Mouse (Mus musculus) midbrain, embryonic 10.5 days (tissue): Measurements from ENCODE around the gene Cog7. TPM values are rescaled to one million over a fixed set of nuclear protein-coding genes. Genes with fewer than 3 reads are reported as not detected.
A peak's percentile ranks its signal among the peaks of the same experiment; 100 is the strongest.

Source experiments
- DNase-seq: peaks from one replicate; pipeline ENCODE4 v3.0.0-alpha.2; 2017; ENCODE audit warnings: low spot score
- H3K27ac ChIP-seq: fragments of 300-500 bp; sonication (generic); replicated peaks from 2 replicates; pipeline ENCODE4 v1.5.1; 2016; ENCODE audit warnings: mild to moderate bottlenecking
- H3K27me3 ChIP-seq: fragments of 300-500 bp; sonication (generic); 2 replicates; pipeline ENCODE4 v1.6.1; 2016; ENCODE audit warnings: low read depth, mild to moderate bottlenecking; ENCODE audit not compliant: poor library complexity, severe bottlenecking
- H3K36me3 ChIP-seq: fragments of 300-500 bp; sonication (generic); 2 replicates; pipeline ENCODE4 v1.6.1; 2016; ENCODE audit warnings: mild to moderate bottlenecking, moderate library complexity
- H3K4me1 ChIP-seq: fragments of 300-500 bp; sonication (generic); 2 replicates; pipeline ENCODE4 v1.6.1; 2016
- H3K4me3 ChIP-seq: fragments of 300-500 bp; sonication (generic); 2 replicates; pipeline ENCODE4 v1.5.1; 2016; ENCODE audit warnings: mild to moderate bottlenecking, moderate library complexity
- H3K9me3 ChIP-seq: fragments of 300-500 bp; sonication (generic); replicated peaks from 2 replicates; pipeline ENCODE4 v1.6.1; 2016; ENCODE audit warnings: mild to moderate bottlenecking
- WGBS: fragments of 180-500 bp; shearing (Covaris S2); methylation state at CpG from one replicate; pipeline ENCODE4 v1.1.7; 2016; 5-methylcytosine and 5-hydroxymethylcytosine counted together
- polyA plus RNA-seq: library from polyadenylated mRNA; unstranded; fragments of >200 nt; fragmentation: Nextera tagmentation; extraction: Ambion mirVana; gene quantifications from 2 replicates; pipeline ENCODE4 v1.2.1, GENCODE M21; 2016

Cog7 gene
- polyA plus RNA-seq, 1 experiment from 2014 or later = 22.1 TPM

GRCm38 (mm10) chr7:121913944-121914343 lies 67.6 kb downstream of the Cog7 start:
- H3K27me3 ChIP-seq = no peaks in the 10 kb centered on the region
- no peaks in the 10 kb centered on the region for H3K36me3 ChIP-seq
- no peak overlapping the region for H3K27ac ChIP-seq
- DNase-seq = no peak
- no peaks in the 10 kb centered on the region for H3K9me3 ChIP-seq
- peaks cover 3% of the 10 kb centered on the region; the same call in 1 of the 2 replicates for H3K4me1 ChIP-seq
- H3K4me3 ChIP-seq = no peak overlapping the region
- whole genome bisulfite sequencing = 76% methylated on average over 6 of the region's 6 CpGs

- DNase-seq = no peak
- Histone ChIP-seq H3K36me3 (no peaks in the 10 kb centered on the region), H3K4me1 (peaks cover 6% of the 10 kb centered on the region; the same call in 1 of the 2 replicates), H3K9me3 (no peaks in the 10 kb centered on the region), H3K27me3 (no peaks in the 10 kb centered on the region), H3K27ac (no peak overlapping the region), H3K4me3 (no peak overlapping the region)
- WGBS = 78% methylated on average over 8 of the region's 8 CpGs
These were observed 69.3 kb downstream of the Cog7 start for GRCm38 (mm10) chr7:121912250-121912649.

GRCm38 (mm10) chr7:121906879-121907278 lies 74.6 kb downstream of the Cog7 start:
- no peaks in the 10 kb centered on the region for H3K9me3 ChIP-seq
- H3K27me3 ChIP-seq = no peaks in the 10 kb centered on the region
- H3K4me3 ChIP-seq = no peak overlapping the region
- no peak for DNase-seq
- H3K36me3 ChIP-seq = no peaks in the 10 kb centered on the region
- H3K27ac ChIP-seq = no peak overlapping the region
- peaks cover 10% of the 10 kb centered on the region; the same call in 1 of the 2 replicates for H3K4me1 ChIP-seq
- WGBS = 86% methylated on average over 4 of the region's 4 CpGs

- H3K4me3 ChIP-seq = no peak overlapping the region
- peaks cover 17% of the 10 kb centered on the region; the same call in 1 of the 2 replicates for H3K27me3 ChIP-seq
- peaks cover 18% of the 10 kb centered on the region for H3K4me1 ChIP-seq
- WGBS = 86% methylated on average over 8 of the region's 8 CpGs
- H3K27ac ChIP-seq = no peak overlapping the region
- no peak for DNase-seq
- H3K36me3 ChIP-seq = no peaks in the 10 kb centered on the region
- no peaks in the 10 kb centered on the region for H3K9me3 ChIP-seq
These were observed 78.6 kb downstream of the Cog7 start for GRCm38 (mm10) chr7:121902757-121903411.

GRCm38 (mm10) chr7:121899940-121900339 lies 81.6 kb downstream of the Cog7 start:
- WGBS = 13% methylated on average over 7 of the region's 7 CpGs
- H3K4me3 ChIP-seq = peak overlapping the region; percentile 38

GRCm38 (mm10) chr7:121899311-121899710 lies 82.2 kb downstream of the Cog7 start:
- Histone ChIP-seq H3K27ac (peak overlapping the region; percentile 64), H3K27me3 (peaks cover 18% of the 10 kb centered on the region; the same call in 1 of the 2 replicates)

More at GRCm38 (mm10) chr7:121899940-121900339, 81.6 kb downstream of the Cog7 start:
- Histone ChIP-seq H3K9me3 (no peaks in the 10 kb centered on the region), H3K27ac (peak overlapping the region; percentile 64), H3K4me1 (peaks cover 19% of the 10 kb centered on the region), H3K36me3 (no peaks in the 10 kb centered on the region), H3K27me3 (peaks cover 18% of the 10 kb centered on the region; the same call in 1 of the 2 replicates)
- DNase-seq = peak; percentile 25

GRCm38 (mm10) chr7:121896689-121897088 lies 84.8 kb downstream of the Cog7 start:
- Histone ChIP-seq H3K9me3 (no peaks in the 10 kb centered on the region), H3K27me3 (peaks cover 18% of the 10 kb centered on the region; the same call in 1 of the 2 replicates), H3K27ac (no peak overlapping the region), H3K36me3 (no peaks in the 10 kb centered on the region), H3K4me3 (no peak overlapping the region), H3K4me1 (peaks cover 19% of the 10 kb centered on the region)
- no peak for DNase-seq
- WGBS = 57% methylated on average over 6 of the region's 6 CpGs

More at GRCm38 (mm10) chr7:121899311-121899710, 82.2 kb downstream of the Cog7 start:
- Histone ChIP-seq H3K9me3 (no peaks in the 10 kb centered on the region), H3K4me1 (peaks cover 19% of the 10 kb centered on the region), H3K4me3 (peak overlapping the region; percentile 38), H3K36me3 (no peaks in the 10 kb centered on the region)
- peak; percentile 73 for DNase-seq
- WGBS = 12% methylated on average over 14 of the region's 14 CpGs

- Histone ChIP-seq H3K27ac (no peak overlapping the region), H3K27me3 (no peaks in the 10 kb centered on the region), H3K9me3 (no peaks in the 10 kb centered on the region), H3K4me3 (no peak overlapping the region), H3K36me3 (no peaks in the 10 kb centered on the region), H3K4me1 (no peaks in the 10 kb centered on the region)
- 92% methylated on average over 13 of the region's 13 CpGs for WGBS
- DNase-seq = no peak
These were observed 90.7 kb downstream of the Cog7 start for GRCm38 (mm10) chr7:121890636-121891360.

- Histone ChIP-seq H3K27me3 (no peaks in the 10 kb centered on the region), H3K27ac (no peak overlapping the region), H3K36me3 (no peaks in the 10 kb centered on the region), H3K4me1 (peaks cover 6% of the 10 kb centered on the region), H3K9me3 (no peaks in the 10 kb centered on the region), H3K4me3 (no peak overlapping the region)
- 86% methylated on average over 4 of the region's 4 CpGs for WGBS
- DNase-seq = no peak
These were observed 101.3 kb downstream of the Cog7 start for GRCm38 (mm10) chr7:121880246-121880645.

- no peaks in the 10 kb centered on the region for H3K9me3 ChIP-seq
- H3K27me3 ChIP-seq = no peaks in the 10 kb centered on the region
- H3K27ac ChIP-seq = no peak overlapping the region
- DNase-seq = no peak
- peaks cover 13% of the 10 kb centered on the region for H3K4me1 ChIP-seq
- WGBS = 91% methylated on average over 7 of the region's 7 CpGs
- H3K4me3 ChIP-seq = no peak overlapping the region
- H3K36me3 ChIP-seq = no peaks in the 10 kb centered on the region
These were observed 106.7 kb downstream of the Cog7 start for GRCm38 (mm10) chr7:121874784-121875183.

- Histone ChIP-seq H3K4me1 (peaks cover 13% of the 10 kb centered on the region), H3K36me3 (no peaks in the 10 kb centered on the region), H3K27me3 (no peaks in the 10 kb centered on the region), H3K4me3 (no peak overlapping the region), H3K9me3 (no peaks in the 10 kb centered on the region), H3K27ac (no peak overlapping the region)
- 51% methylated on average over 3 of the region's 3 CpGs for WGBS
- no peak for DNase-seq
These were observed 107.5 kb downstream of the Cog7 start for GRCm38 (mm10) chr7:121873998-121874397.

- Histone ChIP-seq H3K27ac (no peak overlapping the region), H3K27me3 (peaks cover 3% of the 10 kb centered on the region), H3K4me1 (0 out of 2 replicates have a peak, but pooled peaks cover 7% of the 10 kb centered on the region), H3K4me3 (no peak overlapping the region), H3K9me3 (no peaks in the 10 kb centered on the region), H3K36me3 (no peaks in the 10 kb centered on the region)
- DNase-seq = no peak
- WGBS = 89% methylated on average over 3 of the region's 3 CpGs
These were observed 109.9 kb downstream of the Cog7 start for GRCm38 (mm10) chr7:121871631-121872030.
